Mouse (Mus musculus) brain, adult 2 months (tissue): ENCODE data around the gene Map3k12.

Experiments used
- DNase-seq: peaks from one replicate; pipeline ENCODE4 v3.0.0; 2011; ENCODE audit warnings: low read depth, low spot score

Map3k12 gene

GRCm38 (mm10) chr15:102459381-102459780 is 57.5 kb downstream of the Map3k12 start:
- DNase-seq = no peak

GRCm38 (mm10) chr15:102458904-102459317 is 58.0 kb downstream of the Map3k12 start, which contains the start of gene Prr13:
Prr13 (plus strand) TSS chr15:102459028.
- peak; percentile 99 for DNase-seq

- DNase-seq = no peak
These were observed 58.7 kb downstream of the Map3k12 start for GRCm38 (mm10) chr15:102458050-102458736.

GRCm38 (mm10) chr15:102455993-102456392 is 60.9 kb downstream of the Map3k12 start:
- no peak for DNase-seq

- peak; percentile 63 for DNase-seq
These were observed 65.0 kb downstream of the Map3k12 start for GRCm38 (mm10) chr15:102451666-102452430.

GRCm38 (mm10) chr15:102450928-102451327 is 65.9 kb downstream of the Map3k12 start:
- no peak for DNase-seq

- no peak for DNase-seq
These were observed 67.5 kb downstream of the Map3k12 start for GRCm38 (mm10) chr15:102449366-102449765.
